Mouse (Mus musculus): Measurements from ENCODE around the gene Ctnna3. TPM values are rescaled to one million over a fixed set of nuclear protein-coding genes. Genes with fewer than 3 reads are reported as not detected.
"Not testable (repeated sequence)": the region's sequence is repeated elsewhere in the genome, so short reads cannot be mapped to it uniquely, and the experiment has no call there.

Gene Ctnna3
- total and polyA plus RNA-seq, 2 experiments = 0.09 TPM; not detected in 1

- no peak overlapping the region for H3K27ac ChIP-seq (replicated peaks; ENCODE audit: insufficient read depth, low read depth, low read length)
- no peaks in the 10 kb centered on the region for H3K79me2 ChIP-seq (ENCODE audit: control insufficient read depth, insufficient read depth, low read length)
- H3K4me1 ChIP-seq (ENCODE audit: control insufficient read depth, insufficient read depth, low read length) = no peaks in the 10 kb centered on the region
- no peak for DNase-seq (ENCODE audit: extremely low read depth, low read depth, low spot score)
- no peaks in the 10 kb centered on the region for H3K27me3 ChIP-seq (ENCODE audit: control insufficient read depth, insufficient read depth, low read length)
- H3K4me3 ChIP-seq (ENCODE audit: insufficient read depth, low read depth, low read length) = no peak overlapping the region
- no peaks in the 10 kb centered on the region for H3K36me3 ChIP-seq (ENCODE audit: control insufficient read depth, insufficient read depth, low read length)
- no peak overlapping the region for H3K9ac ChIP-seq (ENCODE audit: low read depth, low read length)
- TF ChIP-seq POLR2A (IDR thresholded peaks at IDR 0.05; ENCODE audit: extremely low read depth, insufficient read depth, low read length) (no peak), CTCF (IDR thresholded peaks at IDR 0.05; ENCODE audit: low read depth, low read length) (no peak)
- WGBS = 59% methylated on average over 3 of the region's 3 CpGs
Measured at GRCm38 (mm10) chr10:64373288-64373687, 943.4 kb downstream of the Ctnna3 start.

- Histone ChIP-seq H3K79me2 (ENCODE audit: control insufficient read depth, insufficient read depth, low read length) (no peaks in the 10 kb centered on the region), H3K36me3 (ENCODE audit: control insufficient read depth, insufficient read depth, low read length) (no peaks in the 10 kb centered on the region), H3K4me1 (ENCODE audit: control insufficient read depth, insufficient read depth, low read length) (no peaks in the 10 kb centered on the region), H3K27me3 (ENCODE audit: control insufficient read depth, insufficient read depth, low read length) (no peaks in the 10 kb centered on the region), H3K4me3 (ENCODE audit: insufficient read depth, low read depth, low read length) (no peak overlapping the region), H3K9ac (ENCODE audit: low read depth, low read length) (no peak overlapping the region), H3K27ac (replicated peaks; ENCODE audit: insufficient read depth, low read depth, low read length) (no peak overlapping the region)
- 82% methylated on average over 4 of the region's 4 CpGs for WGBS
- DNase-seq (ENCODE audit: extremely low read depth, low read depth, low spot score) = no peak
- TF ChIP-seq POLR2A (IDR thresholded peaks at IDR 0.05; ENCODE audit: extremely low read depth, insufficient read depth, low read length) = no peak
- TF ChIP-seq CTCF (IDR thresholded peaks at IDR 0.05; ENCODE audit: low read depth, low read length) = no peak
Measured at GRCm38 (mm10) chr10:64377751-64378150, 947.9 kb downstream of the Ctnna3 start.

GRCm38 (mm10) chr10:64396579-64396978 lies 966.7 kb downstream of the Ctnna3 start:
- H3K9ac ChIP-seq (ENCODE audit: low read depth, low read length) = no peak overlapping the region
- DNase-seq (ENCODE audit: extremely low read depth, low read depth, low spot score) = no peak
- WGBS = 43% methylated on average over 2 of the region's 2 CpGs
- no peak overlapping the region for H3K4me3 ChIP-seq (ENCODE audit: insufficient read depth, low read depth, low read length)
- H3K79me2 ChIP-seq (ENCODE audit: control insufficient read depth, insufficient read depth, low read length) = no peaks in the 10 kb centered on the region
- no peak overlapping the region for H3K27ac ChIP-seq (replicated peaks; ENCODE audit: insufficient read depth, low read depth, low read length)
- TF ChIP-seq CTCF (IDR thresholded peaks at IDR 0.05; ENCODE audit: low read depth, low read length) (no peak), POLR2A (IDR thresholded peaks at IDR 0.05; ENCODE audit: extremely low read depth, insufficient read depth, low read length) (no peak)
- no peaks in the 10 kb centered on the region for H3K27me3 ChIP-seq (ENCODE audit: control insufficient read depth, insufficient read depth, low read length)
- H3K36me3 ChIP-seq (ENCODE audit: control insufficient read depth, insufficient read depth, low read length) = no peaks in the 10 kb centered on the region
- no peaks in the 10 kb centered on the region for H3K4me1 ChIP-seq (ENCODE audit: control insufficient read depth, insufficient read depth, low read length)

- H3K79me2 ChIP-seq (ENCODE audit: control insufficient read depth, insufficient read depth, low read length); H3K4me1 ChIP-seq (ENCODE audit: control insufficient read depth, insufficient read depth, low read length); H3K9ac ChIP-seq (ENCODE audit: low read depth, low read length); H3K27ac ChIP-seq (replicated peaks; ENCODE audit: insufficient read depth, low read depth, low read length); H3K36me3 ChIP-seq (ENCODE audit: control insufficient read depth, insufficient read depth, low read length); H3K4me3 ChIP-seq (ENCODE audit: insufficient read depth, low read depth, low read length); H3K27me3 ChIP-seq (ENCODE audit: control insufficient read depth, insufficient read depth, low read length); DNase-seq (ENCODE audit: extremely low read depth, low read depth, low spot score): not testable (repeated sequence)
- WGBS = 19% methylated on average over 1 of the region's 1 CpGs
Measured at GRCm38 (mm10) chr10:64418396-64418795, 988.5 kb downstream of the Ctnna3 start.

- DNase-seq (ENCODE audit: extremely low read depth, low read depth, low spot score) = no peak
- H3K79me2 ChIP-seq (ENCODE audit: control insufficient read depth, insufficient read depth, low read length) = no peaks in the 10 kb centered on the region
- TF ChIP-seq POLR2A (IDR thresholded peaks at IDR 0.05; ENCODE audit: extremely low read depth, insufficient read depth, low read length) = no peak
- TF ChIP-seq CTCF (IDR thresholded peaks at IDR 0.05; ENCODE audit: low read depth, low read length) = no peak
- no peak overlapping the region for H3K9ac ChIP-seq (ENCODE audit: low read depth, low read length)
- no peaks in the 10 kb centered on the region for H3K36me3 ChIP-seq (ENCODE audit: control insufficient read depth, insufficient read depth, low read length)
- no peaks in the 10 kb centered on the region for H3K4me1 ChIP-seq (ENCODE audit: control insufficient read depth, insufficient read depth, low read length)
- H3K27ac ChIP-seq (replicated peaks; ENCODE audit: insufficient read depth, low read depth, low read length) = no peak overlapping the region
- no peak overlapping the region for H3K4me3 ChIP-seq (ENCODE audit: insufficient read depth, low read depth, low read length)
- H3K27me3 ChIP-seq (ENCODE audit: control insufficient read depth, insufficient read depth, low read length) = no peaks in the 10 kb centered on the region
Measured at GRCm38 (mm10) chr10:64438736-64439135, 1008.8 kb downstream of the Ctnna3 start.

- 62% methylated on average over 2 of the region's 2 CpGs for WGBS
- H3K4me3 ChIP-seq (ENCODE audit: insufficient read depth, low read depth, low read length) = no peak overlapping the region
- no peak for TF ChIP-seq POLR2A (IDR thresholded peaks at IDR 0.05; ENCODE audit: extremely low read depth, insufficient read depth, low read length)
- no peak for TF ChIP-seq CTCF (IDR thresholded peaks at IDR 0.05; ENCODE audit: low read depth, low read length)
Measured at GRCm38 (mm10) chr10:64448624-64449023, 1018.7 kb downstream of the Ctnna3 start.

More at GRCm38 (mm10) chr10:64448624-64449023, 1018.7 kb downstream of the Ctnna3 start:
- H3K27me3 ChIP-seq (ENCODE audit: control insufficient read depth, insufficient read depth, low read length) = no peaks in the 10 kb centered on the region
- no peak overlapping the region for H3K9ac ChIP-seq (ENCODE audit: low read depth, low read length)
- H3K79me2 ChIP-seq (ENCODE audit: control insufficient read depth, insufficient read depth, low read length) = no peaks in the 10 kb centered on the region
- no peaks in the 10 kb centered on the region for H3K4me1 ChIP-seq (ENCODE audit: control insufficient read depth, insufficient read depth, low read length)
- no peak overlapping the region for H3K27ac ChIP-seq (replicated peaks; ENCODE audit: insufficient read depth, low read depth, low read length)
- no peaks in the 10 kb centered on the region for H3K36me3 ChIP-seq (ENCODE audit: control insufficient read depth, insufficient read depth, low read length)
- no peak for DNase-seq (ENCODE audit: extremely low read depth, low read depth, low spot score)
